Mouse (Mus musculus): Measurements from ENCODE around the gene Sv2a. TPM values are rescaled to one million over a fixed set of nuclear protein-coding genes. Genes with fewer than 3 reads are reported as not detected.

Gene Sv2a
- polyA plus RNA-seq, 1 experiment = 0.54 TPM

GRCm38 (mm10) chr3:96155501-96155900, 25.4 kb upstream of the Sv2a start:
- no peak for TF ChIP-seq CTCF (IDR thresholded peaks at IDR 0.05; ENCODE audit: control insufficient read depth, insufficient read depth, insufficient replicate concordance, low read depth, low read length)
- TF ChIP-seq POLR2A (IDR thresholded peaks at IDR 0.05; ENCODE audit: control insufficient read depth, low read depth, low read length) = no peak
- Histone ChIP-seq H3K4me3 (ENCODE audit: control insufficient read depth, low read depth, low read length) (no peak overlapping the region), H3K4me1 (ENCODE audit: control insufficient read depth, insufficient read depth, low read length) (no peaks in the 10 kb centered on the region; the same call in 1 of the 2 replicates), H3K27me3 (ENCODE audit: control insufficient read depth, insufficient read depth, low read length) (no peaks in the 10 kb centered on the region), H3K27ac (ENCODE audit: control insufficient read depth, insufficient read depth, low read depth, low read length) (no peak overlapping the region), H3K36me3 (ENCODE audit: control insufficient read depth, insufficient read depth, low read length) (no peaks in the 10 kb centered on the region; the same call in 1 of the 2 replicates)

DNA sequence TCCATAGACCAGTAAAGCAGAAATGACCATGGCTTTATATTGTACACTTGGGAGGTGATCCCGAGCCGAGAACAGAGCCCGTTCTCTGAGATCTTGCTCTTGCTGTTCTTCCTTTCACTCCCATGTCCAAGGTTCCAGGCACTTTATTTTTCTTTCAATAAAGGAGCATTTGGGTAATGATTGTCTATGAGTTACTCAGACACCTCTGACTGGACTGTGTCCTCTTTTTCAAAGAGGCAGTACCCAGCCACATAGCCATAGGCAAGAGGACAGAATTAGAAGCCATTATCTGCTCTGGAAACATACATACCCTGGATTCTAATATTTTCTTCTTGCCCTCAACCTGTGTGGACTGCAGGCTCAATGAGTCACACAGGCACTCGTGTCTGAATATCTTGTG, 21.1 kb upstream of the Sv2a start:
- TF ChIP-seq CTCF (IDR thresholded peaks at IDR 0.05; ENCODE audit: control insufficient read depth, insufficient read depth, insufficient replicate concordance, low read depth, low read length) (no peak), POLR2A (IDR thresholded peaks at IDR 0.05; ENCODE audit: control insufficient read depth, low read depth, low read length) (no peak)
- Histone ChIP-seq H3K4me1 (ENCODE audit: control insufficient read depth, insufficient read depth, low read length) (peaks cover 6% of the 10 kb centered on the region), H3K36me3 (ENCODE audit: control insufficient read depth, insufficient read depth, low read length) (no peaks in the 10 kb centered on the region), H3K4me3 (ENCODE audit: control insufficient read depth, low read depth, low read length) (no peak overlapping the region), H3K27me3 (ENCODE audit: control insufficient read depth, insufficient read depth, low read length) (no peaks in the 10 kb centered on the region), H3K27ac (ENCODE audit: control insufficient read depth, insufficient read depth, low read depth, low read length) (no peak overlapping the region)

GRCm38 (mm10) chr3:96160222-96160802, 20.6 kb upstream of the Sv2a start:
- Histone ChIP-seq H3K27ac (ENCODE audit: control insufficient read depth, insufficient read depth, low read depth, low read length) (peak overlapping the region; percentile 10; the same call in 1 of the 2 replicates), H3K36me3 (ENCODE audit: control insufficient read depth, insufficient read depth, low read length) (no peaks in the 10 kb centered on the region), H3K4me1 (ENCODE audit: control insufficient read depth, insufficient read depth, low read length) (peaks cover 6% of the 10 kb centered on the region), H3K27me3 (ENCODE audit: control insufficient read depth, insufficient read depth, low read length) (no peaks in the 10 kb centered on the region), H3K4me3 (ENCODE audit: control insufficient read depth, low read depth, low read length) (no peak overlapping the region)
- TF ChIP-seq POLR2A (IDR thresholded peaks at IDR 0.05; ENCODE audit: control insufficient read depth, low read depth, low read length) = no peak

DNA sequence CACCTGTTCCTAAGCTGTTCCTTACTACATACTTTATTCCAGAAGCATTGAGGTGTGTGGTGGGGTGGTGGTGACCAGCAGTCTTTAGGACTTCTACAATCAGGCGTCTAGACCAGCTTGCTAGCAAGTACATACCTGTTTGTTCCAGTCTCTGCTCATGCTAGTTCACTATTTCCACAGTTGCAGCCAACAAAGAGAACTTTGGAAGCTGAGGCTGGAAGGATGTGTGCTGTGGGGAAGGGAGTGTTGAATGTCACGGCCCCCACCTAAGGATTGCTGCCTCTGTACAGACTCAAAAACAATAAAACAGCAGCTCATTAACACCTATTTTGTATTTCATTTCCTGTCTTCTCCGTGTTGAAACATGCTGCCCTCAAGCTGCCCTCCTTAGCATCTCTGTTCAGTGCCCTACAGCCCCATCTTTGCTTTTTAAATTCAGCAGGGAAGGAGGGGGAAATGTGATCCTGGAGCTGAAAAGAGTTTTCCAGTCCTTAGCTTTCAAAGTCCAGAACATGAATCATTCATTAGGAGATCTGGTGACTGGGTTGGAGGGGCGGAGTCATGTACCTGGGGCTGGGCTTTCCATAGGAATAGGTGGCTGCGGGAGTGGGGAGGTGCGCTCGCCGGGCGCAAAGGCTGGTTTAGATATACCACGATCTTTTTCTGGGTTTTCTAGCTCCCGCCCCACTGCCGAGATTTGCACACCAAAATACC, 20.0 kb upstream of the Sv2a start:
- no peak for TF ChIP-seq CTCF (IDR thresholded peaks at IDR 0.05; ENCODE audit: control insufficient read depth, insufficient read depth, insufficient replicate concordance, low read depth, low read length)
- TF ChIP-seq POLR2A (IDR thresholded peaks at IDR 0.05; ENCODE audit: control insufficient read depth, low read depth, low read length) = no peak
- peak overlapping the region; percentile 38 for H3K4me3 ChIP-seq (ENCODE audit: control insufficient read depth, low read depth, low read length)
- H3K27ac ChIP-seq (ENCODE audit: control insufficient read depth, insufficient read depth, low read depth, low read length) = peak overlapping the region; percentile 28
- H3K27me3 ChIP-seq (ENCODE audit: control insufficient read depth, insufficient read depth, low read length) = no peaks in the 10 kb centered on the region
- no peaks in the 10 kb centered on the region for H3K36me3 ChIP-seq (ENCODE audit: control insufficient read depth, insufficient read depth, low read length)
- H3K4me1 ChIP-seq (ENCODE audit: control insufficient read depth, insufficient read depth, low read length) = peaks cover 6% of the 10 kb centered on the region

DNA sequence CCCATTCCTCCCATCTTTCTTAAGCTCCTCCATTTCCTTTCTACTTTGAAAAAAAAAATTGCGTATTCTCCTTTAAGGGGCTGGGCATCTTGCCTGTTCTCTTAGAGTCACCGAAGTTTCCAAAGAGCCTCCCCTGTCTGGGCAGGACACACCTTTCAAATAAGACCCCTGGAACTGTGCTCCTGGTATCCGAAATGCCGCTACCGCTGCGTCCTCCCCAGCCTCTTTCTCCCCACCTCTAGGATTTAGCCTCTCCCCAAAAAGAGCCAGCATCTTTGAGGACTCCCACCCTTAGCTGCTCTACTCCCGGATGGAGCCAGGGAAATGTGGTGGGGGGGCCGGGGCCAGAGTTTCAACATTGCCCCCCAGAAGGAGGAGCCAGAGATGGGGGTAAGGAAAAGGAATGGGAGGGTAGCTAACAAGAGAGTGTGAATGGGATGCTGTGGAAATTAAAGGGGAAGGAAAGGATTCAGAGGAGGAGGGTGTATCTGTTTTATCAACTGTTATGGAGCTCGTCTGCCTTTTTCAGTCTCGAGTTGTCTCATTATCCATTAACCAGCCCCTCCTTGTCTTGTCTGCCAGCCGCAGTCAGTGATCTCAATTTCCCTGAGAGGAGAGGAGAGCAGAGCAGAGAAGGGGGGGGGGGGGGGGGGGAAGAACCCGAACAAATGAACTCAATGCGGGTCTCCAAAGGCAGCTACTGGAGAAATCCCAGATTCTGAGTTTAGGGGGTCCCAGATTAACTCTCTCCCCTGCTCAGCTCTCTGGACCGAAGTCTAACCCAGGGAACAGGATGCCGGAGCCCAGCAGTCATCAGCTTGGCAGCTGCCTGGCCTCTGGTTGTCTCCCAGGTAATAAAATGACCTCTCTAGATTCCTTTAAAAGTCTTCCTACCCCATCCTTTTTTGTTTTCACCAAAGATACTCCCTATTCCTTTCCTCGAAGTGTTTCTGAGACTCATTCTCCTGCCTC, 18.8 kb upstream of the Sv2a start, which contains the start of gene Mtmr11:
Gene Mtmr11 (plus strand): TSS at position 136 of the 972 bp plus-strand sequence.
- TF ChIP-seq CTCF (IDR thresholded peaks at IDR 0.05; ENCODE audit: control insufficient read depth, insufficient read depth, insufficient replicate concordance, low read depth, low read length) = no peak
- no peak for TF ChIP-seq POLR2A (IDR thresholded peaks at IDR 0.05; ENCODE audit: control insufficient read depth, low read depth, low read length)
- Histone ChIP-seq H3K4me3 (ENCODE audit: control insufficient read depth, low read depth, low read length) (peak within 1 kb of the TSS; percentile 62), H3K27me3 (ENCODE audit: control insufficient read depth, insufficient read depth, low read length) (no peaks in the 10 kb centered on the region), H3K4me1 (ENCODE audit: control insufficient read depth, insufficient read depth, low read length) (peaks cover 6% of the 10 kb centered on the region), H3K27ac (ENCODE audit: control insufficient read depth, insufficient read depth, low read depth, low read length) (peak within 1 kb of the TSS; percentile 28), H3K36me3 (ENCODE audit: control insufficient read depth, insufficient read depth, low read length) (no peaks in the 10 kb centered on the region)

- H3K27ac ChIP-seq (ENCODE audit: control insufficient read depth, insufficient read depth, low read depth, low read length) = no peak overlapping the region
- TF ChIP-seq POLR2A (IDR thresholded peaks at IDR 0.05; ENCODE audit: control insufficient read depth, low read depth, low read length) (no peak), CTCF (IDR thresholded peaks at IDR 0.05; ENCODE audit: control insufficient read depth, insufficient read depth, insufficient replicate concordance, low read depth, low read length) (no peak)
- no peak overlapping the region for H3K4me3 ChIP-seq (ENCODE audit: control insufficient read depth, low read depth, low read length)
- no peaks in the 10 kb centered on the region for H3K36me3 ChIP-seq (ENCODE audit: control insufficient read depth, insufficient read depth, low read length)
- no peaks in the 10 kb centered on the region for H3K27me3 ChIP-seq (ENCODE audit: control insufficient read depth, insufficient read depth, low read length)
- H3K4me1 ChIP-seq (ENCODE audit: control insufficient read depth, insufficient read depth, low read length) = peaks cover 6% of the 10 kb centered on the region
Measured at GRCm38 (mm10) chr3:96163040-96163439, 17.9 kb upstream of the Sv2a start.

All from testis, adult 2 months (tissue).